Mouse (Mus musculus) CD4-positive, CD25-positive, alpha-beta regulatory T cell, adult 4 months (primary cell): Measurements from ENCODE around the gene Nat10. TPM values are rescaled to one million over a fixed set of nuclear protein-coding genes. Genes with fewer than 3 reads are reported as not detected.

Experiments used
- ATAC-seq: one replicate; pipeline ENCODE4 v1.8.0; 2017
- polyA plus RNA-seq, 2 experiments: library from polyadenylated mRNA; unstranded; fragments of 100-300 nt; shearing (Covaris generic); gene quantifications; one replicate each; pipeline ENCODE4 v1.2.1; 2017

Nat10 gene
- polyA plus RNA-seq: 10 to 100 TPM; 26.2 to 39.1 TPM

DNA sequence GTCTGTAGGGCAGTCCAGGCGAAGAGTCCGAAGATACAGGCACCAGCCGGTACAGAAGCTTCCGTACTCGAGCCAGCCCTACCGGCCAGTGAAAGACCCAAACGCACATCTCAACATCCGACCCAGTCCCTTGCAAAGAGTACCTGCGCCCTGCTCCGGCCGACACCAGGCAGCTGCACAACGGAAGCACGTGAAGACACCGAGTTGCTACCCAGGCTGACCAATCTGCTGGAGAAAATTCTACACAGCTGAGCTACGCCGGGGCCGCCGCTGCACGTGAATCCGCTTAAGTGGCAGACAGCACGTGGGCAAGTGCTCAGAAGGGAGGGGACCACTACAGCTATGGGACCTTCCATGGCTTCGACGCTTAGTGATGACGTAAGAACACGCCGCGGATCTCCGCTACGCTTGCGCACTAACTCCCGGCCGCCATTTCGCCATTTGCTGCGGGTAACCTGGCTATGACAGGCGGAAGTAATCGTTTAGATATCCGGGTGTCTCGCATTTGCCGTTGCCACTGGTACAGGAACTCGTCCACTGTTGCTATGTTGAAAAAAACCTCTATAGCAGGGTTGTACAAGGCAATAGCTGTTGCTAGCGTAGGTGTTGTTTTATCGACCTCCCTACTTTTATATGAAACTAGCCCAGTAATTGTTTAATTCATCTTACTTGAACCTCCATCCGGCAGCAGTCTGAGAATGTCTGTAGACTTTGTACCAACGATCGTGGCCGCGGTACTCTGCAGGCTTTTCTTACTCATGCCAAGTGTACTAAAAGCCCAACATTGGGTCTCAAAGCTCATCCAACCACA lies at the start of gene Nat10:
Nat10 (minus strand) TSS at position 365 of the 811 bp plus-strand sequence.
- ATAC-seq: peak; percentile 93

DNA sequence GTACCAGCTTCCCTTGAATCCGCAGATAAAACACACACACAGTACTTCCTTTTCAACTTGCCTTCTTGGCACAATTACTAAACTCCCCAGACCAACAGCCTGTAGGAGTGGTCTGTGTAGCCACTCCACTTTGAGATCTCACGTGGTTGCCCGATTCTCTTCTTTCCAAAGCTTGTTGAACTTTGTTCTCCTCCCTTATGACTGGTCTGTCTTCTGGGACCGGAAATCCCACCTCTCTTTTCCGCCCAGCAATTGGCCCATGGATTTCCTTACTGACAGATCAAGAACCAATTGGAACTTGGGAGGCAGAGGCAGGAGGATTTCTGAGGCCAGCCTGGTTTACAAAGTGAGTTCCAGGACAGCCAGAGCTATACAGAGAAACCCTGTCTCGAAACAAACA lies 49.3 kb upstream of the Nat10 start:
- no peak for ATAC-seq

- ATAC-seq: no peak
These were observed 47.4 kb upstream of the Nat10 start for GRCm38 (mm10) chr2:103808466-103808865.

- no peak for ATAC-seq
These were observed 42.9 kb upstream of the Nat10 start for GRCm38 (mm10) chr2:103803770-103804530.

- no peak for ATAC-seq
These were observed 41.4 kb upstream of the Nat10 start for GRCm38 (mm10) chr2:103802422-103802821.

- peak; percentile 76 for ATAC-seq
These were observed 36.5 kb upstream of the Nat10 start, which contains the start of gene Caprin1 for GRCm38 (mm10) chr2:103797491-103798009. Caprin1 (minus strand) TSS chr2:103797649.

GRCm38 (mm10) chr2:103796861-103797466 lies 35.9 kb upstream of the Nat10 start:
- peak; percentile 42 for ATAC-seq

DNA sequence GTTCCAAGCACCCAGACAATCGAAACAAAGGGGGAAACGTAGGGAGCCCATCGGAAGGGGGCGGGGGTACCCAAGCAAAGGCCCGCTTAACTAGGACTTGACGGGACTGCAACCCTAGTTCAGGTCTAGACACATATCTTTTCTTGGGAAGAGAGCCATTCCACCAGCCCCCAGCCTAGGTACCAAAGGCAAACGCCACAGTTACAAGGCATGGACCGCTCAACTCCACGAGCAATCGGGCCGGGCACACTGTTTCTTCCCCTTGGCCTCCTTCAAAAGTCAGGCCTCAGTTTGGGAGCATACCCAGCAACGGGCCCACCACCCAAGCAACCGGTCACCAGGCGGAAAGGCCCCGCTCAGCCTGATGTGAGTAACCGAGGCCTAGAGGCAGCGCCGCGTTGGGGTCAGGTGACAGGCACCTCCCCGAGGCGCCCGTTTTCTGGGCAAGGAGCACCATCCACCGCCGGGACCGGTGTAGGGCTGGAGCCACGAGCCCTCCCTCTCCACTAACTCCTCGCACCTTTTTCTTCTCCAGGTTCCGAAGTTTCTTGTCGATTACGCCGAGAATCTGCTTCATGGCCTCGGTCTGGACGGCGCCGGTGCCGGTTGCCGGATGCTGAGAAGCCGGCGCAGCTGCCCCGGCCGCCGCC lies 35.3 kb upstream of the Nat10 start:
- ATAC-seq: peak; percentile 27

DNA sequence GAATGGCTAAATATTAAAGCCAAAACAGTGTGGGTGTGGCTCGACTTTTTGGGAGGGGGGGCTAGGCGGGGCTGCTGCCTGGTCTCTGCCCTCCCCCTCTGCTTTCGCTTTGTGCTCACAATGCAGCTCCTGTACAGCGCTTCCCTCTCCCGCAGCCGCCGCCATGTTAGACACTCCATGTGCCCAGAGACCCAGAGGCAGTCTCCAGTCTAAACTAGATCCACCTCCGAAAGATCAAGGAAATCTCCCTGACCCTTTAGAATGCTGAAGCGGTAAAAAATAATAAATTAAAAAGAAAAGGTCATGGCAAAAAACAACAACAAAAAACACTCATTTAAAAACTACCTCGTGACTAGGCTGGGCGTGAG lies 34.8 kb upstream of the Nat10 start:
- ATAC-seq: peak; percentile 69

DNA sequence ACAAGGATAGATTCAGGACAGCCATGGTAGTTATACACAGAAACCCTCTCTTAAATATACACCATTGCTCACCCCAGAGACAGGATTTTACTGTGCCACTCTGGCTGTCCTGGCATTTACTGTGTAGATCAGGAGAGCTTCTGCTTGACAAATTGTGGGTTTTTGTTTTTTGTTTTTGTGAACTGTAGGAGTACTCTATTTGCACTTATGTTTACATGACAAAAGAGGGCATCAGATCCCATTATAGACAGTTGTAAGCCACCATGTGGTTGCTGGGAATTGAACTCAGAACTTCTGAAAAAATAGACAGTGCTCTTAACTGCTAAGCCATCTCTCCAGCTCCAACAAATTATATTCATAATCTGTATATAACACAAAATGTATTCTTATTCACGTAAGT lies 30.9 kb upstream of the Nat10 start:
- no peak for ATAC-seq

- ATAC-seq: no peak
These were observed 24.7 kb upstream of the Nat10 start for GRCm38 (mm10) chr2:103785735-103786134.

DNA sequence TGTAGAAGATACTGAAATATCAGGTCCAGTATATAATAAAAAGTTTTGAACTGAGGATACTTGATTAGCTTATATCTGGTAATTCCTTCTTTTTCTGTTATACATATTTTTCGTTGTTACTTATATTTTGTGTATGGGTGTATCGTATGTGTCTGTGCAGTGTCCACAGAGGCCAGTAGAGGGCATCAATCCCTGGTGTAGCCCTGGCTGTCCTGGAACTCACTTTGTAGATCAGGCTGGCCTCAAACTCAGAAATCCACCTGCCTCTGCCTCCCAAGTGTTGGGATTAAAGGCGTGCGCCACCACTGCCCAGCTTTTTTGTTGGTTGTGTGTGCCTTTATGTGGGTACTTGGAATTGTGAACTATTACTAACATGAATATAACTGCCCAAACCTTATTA lies 23.6 kb upstream of the Nat10 start:
- ATAC-seq: peak; percentile 75

GRCm38 (mm10) chr2:103762492-103762891 lies 1.4 kb upstream of the Nat10 start:
- ATAC-seq: no peak

DNA sequence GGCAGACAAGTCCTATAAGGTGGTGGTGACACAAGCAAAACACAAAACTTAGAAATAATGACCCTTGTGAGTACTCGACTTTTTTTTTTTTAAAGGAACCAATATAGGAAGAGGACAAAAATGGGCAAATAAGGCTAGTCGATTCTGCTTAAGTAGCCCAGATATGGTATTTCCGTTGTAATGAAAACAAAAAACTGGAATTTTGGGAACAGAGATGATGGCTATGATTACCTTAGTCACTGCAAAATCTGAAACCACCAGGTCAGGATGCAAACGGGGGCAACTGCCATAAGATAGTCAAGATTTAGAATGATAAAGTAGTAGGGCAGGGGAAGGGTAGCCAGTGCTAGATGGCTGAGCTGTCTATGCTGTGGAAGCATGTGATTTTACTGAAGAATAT lies 923 bp upstream of the Nat10 start:
- ATAC-seq: no peak

DNA sequence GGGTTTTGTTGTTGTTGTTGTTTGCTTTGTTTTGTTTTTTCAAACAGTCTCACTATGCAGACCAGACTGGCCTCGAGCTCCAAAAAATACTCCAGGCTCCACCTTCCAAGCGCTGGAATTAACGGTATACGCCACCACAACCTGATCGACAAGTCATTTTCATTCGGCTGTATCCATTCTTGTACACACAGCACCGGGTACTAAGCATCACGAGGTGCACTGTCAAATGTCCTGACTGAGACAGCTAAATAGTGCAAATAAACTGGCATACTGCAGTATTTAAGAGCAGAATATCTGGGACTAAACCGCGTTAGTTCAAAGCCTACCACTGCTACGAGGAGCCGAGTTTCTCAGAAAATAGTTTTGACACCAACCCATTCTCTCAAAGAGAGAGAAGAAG lies 649 bp downstream of the Nat10 start:
- ATAC-seq: no peak

DNA sequence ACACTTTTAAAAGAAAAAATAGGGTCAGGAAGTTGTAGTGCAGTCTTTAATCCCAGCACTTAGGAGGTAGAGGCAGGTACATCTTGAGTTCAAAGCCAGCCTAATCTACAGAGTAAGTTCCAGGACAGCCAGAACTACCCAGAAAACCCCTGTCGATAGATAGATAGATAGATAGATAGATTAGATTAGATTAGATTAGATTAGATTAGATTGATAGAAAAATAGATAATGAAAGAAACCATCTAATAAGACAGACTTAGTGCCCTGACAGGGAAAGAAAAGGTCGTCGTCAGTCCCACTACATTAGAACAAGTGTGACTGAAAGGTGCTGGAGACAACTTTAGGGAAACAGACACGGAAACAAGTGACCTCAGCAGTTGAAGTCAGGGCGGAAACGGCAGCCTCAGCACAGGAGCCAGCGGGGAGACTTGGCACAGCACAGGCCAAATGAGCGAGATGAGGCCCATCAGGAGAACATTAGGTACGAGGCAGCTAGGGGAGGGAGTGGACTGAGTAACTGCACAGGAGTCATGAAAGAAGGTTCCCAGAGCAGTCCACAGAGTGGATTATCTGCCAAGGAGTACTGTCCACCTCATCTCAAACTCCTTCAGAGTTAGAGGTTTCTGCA lies 5.5 kb downstream of the Nat10 start:
- no peak for ATAC-seq

- ATAC-seq: peak; percentile 59
These were observed 6.5 kb downstream of the Nat10 start for GRCm38 (mm10) chr2:103754614-103755013.

GRCm38 (mm10) chr2:103751771-103752170 lies 9.3 kb downstream of the Nat10 start:
- no peak for ATAC-seq

DNA sequence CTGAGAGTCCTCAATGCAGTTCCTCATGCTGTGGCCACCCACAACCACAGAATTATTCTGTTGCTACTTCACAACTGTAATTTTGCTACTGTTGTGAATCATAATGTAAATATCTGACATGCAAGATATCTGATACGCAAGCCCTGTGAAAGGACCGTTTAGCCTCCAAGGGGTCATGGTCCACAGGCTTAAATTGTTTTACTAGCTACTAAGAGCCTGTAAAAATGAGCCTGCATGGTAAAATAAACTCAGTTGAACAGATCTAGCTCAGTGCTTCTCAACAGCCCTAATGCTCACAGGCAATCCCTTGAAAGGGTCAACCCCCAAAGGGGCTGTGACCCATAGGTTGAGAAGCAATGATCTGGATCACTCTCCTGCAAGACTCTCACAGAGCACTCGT lies 12.0 kb downstream of the Nat10 start:
- ATAC-seq: no peak

DNA sequence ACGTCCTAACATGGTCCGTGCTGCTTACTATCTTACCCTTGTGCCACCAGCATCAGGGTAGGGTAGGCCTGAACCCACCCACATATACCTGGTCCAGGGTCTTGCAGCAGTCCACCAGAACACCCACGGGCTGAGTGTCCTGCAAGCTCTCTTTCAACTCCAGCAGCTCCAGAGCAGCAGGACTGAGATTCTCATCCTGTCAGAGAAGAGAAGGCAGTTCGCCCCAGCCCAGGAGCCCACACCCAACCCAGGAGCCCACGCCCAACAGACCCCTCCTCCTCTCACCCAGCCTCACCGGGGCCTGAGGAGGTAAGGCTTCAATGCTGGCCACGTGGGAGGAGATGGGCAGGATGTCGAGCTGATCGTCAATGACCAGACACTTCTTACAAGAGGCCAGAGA lies 13.2 kb downstream of the Nat10 start:
- ATAC-seq: no peak

DNA sequence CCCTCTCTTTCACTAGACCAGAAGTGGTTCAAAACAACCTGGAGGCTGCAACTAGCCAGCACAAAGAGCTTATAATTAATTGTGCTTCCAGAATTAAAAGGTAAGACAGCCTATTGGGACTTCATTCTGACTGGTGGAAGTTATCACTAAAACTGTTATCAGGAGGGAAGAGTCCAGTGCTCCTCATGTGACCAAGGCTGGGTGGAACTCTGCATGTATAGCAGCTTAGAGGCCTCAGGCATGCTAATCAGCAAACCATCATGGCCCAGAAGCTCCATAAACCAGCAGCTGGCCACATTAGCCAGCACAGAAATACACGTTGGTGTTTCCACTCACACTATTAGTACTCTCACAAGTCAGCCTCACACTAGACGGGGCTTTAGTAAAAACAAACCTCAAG lies 14.3 kb downstream of the Nat10 start:
- no peak for ATAC-seq

DNA sequence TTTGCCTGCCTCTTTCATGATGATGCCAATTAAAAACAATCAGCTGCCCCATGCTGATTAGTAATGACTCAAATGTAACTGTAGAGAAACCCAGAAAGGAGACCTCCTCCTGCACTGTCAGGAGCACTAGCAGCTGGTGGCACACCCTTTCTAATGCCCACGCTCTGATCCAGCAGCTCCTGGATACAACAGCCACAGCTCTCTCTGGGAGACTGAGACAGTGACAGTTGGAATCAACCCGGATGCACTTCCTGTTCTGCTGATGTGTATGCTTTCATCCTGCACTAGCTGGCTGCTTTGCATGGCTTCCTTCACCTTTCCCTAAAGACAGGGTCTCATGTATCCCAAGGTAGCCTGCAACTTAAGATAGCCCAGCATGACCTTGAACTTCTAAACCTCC lies 15.0 kb downstream of the Nat10 start:
- no peak for ATAC-seq
